Mouse (Mus musculus) ES-E14 (cell line): ENCODE data around the gene Fubp3. TPM values are rescaled to one million over a fixed set of nuclear protein-coding genes. Genes with fewer than 3 reads are reported as not detected.

ENCODE experiments used
- DNase-seq: peaks from one replicate; pipeline ENCODE4 v3.0.0-alpha.2; 2013; ENCODE audit warnings: low read depth, low spot score
- H3K27ac ChIP-seq: 2 replicates; pipeline ENCODE4 v1.5.1; 2012; ENCODE audit warnings: low read depth, mild to moderate bottlenecking, low read length, moderate library complexity, mixed read lengths; ENCODE audit not compliant: poor library complexity, insufficient read depth, severe bottlenecking
- H3K36me3 ChIP-seq: 2 replicates; pipeline ENCODE4 v1.6.1; 2012; ENCODE audit warnings: mild to moderate bottlenecking, low read length, moderate library complexity, mixed read lengths; ENCODE audit not compliant: control insufficient read depth, poor library complexity, insufficient read depth, severe bottlenecking
- H3K4me1 ChIP-seq, 2 experiments: fragments of 150-350 bp in 1 of 2; sonication (generic) in 1 of 2; 2 replicates each; pipeline ENCODE4 v1.6.1; 2012; ENCODE audit warnings: low read length in 2 of 2, mild to moderate bottlenecking in 1 of 2, mixed read lengths in 1 of 2; ENCODE audit not compliant: control insufficient read depth in 2 of 2, insufficient read depth in 2 of 2, poor library complexity in 1 of 2
- H3K4me3 ChIP-seq, 2 experiments: fragments of 150-350 bp in 1 of 2; sonication (generic) in 1 of 2; 2 replicates each; pipeline ENCODE4 v1.5.1; 2012; ENCODE audit warnings: low read length in 2 of 2, low read depth in 1 of 2, mild to moderate bottlenecking in 1 of 2, mixed read lengths in 1 of 2; ENCODE audit not compliant: insufficient read depth in 1 of 2, poor library complexity in 1 of 2, severe bottlenecking in 1 of 2
- H3K9ac ChIP-seq: 2 replicates; pipeline ENCODE4 v1.6.1; 2012; ENCODE audit warnings: low read depth, mild to moderate bottlenecking, low read length, mixed read lengths; ENCODE audit not compliant: poor library complexity, insufficient read depth, severe bottlenecking
- H3K9me3 ChIP-seq: fragments of 150-350 bp; sonication (generic); 2 replicates; pipeline ENCODE4 v1.6.1; 2012; ENCODE audit warnings: low read depth, mild to moderate bottlenecking, low read length; ENCODE audit not compliant: control insufficient read depth, insufficient read depth
- CHD2 ChIP-seq: IDR thresholded peaks from 2 replicates; pipeline ENCODE4 v1.6.1; 2014; ENCODE audit warnings: mild to moderate bottlenecking, low read depth, low read length, inconsistent platforms
- HCFC1 ChIP-seq: IDR thresholded peaks from 2 replicates; pipeline ENCODE4 v1.6.1; 2012; ENCODE audit warnings: low read length, inconsistent platforms, borderline replicate concordance; ENCODE audit not compliant: insufficient read depth
- MAFK ChIP-seq: IDR thresholded peaks from 2 replicates; pipeline ENCODE4 v1.6.1; 2014; ENCODE audit warnings: mild to moderate bottlenecking, low read depth, low read length, inconsistent platforms; ENCODE audit not compliant: insufficient read depth
- ZC3H11A ChIP-seq: IDR thresholded peaks from 2 replicates; pipeline ENCODE4 v1.6.1; 2012; ENCODE audit warnings: low read depth, mild to moderate bottlenecking, inconsistent platforms, low read length, borderline replicate concordance
- ZNF384 ChIP-seq: IDR thresholded peaks from 2 replicates; pipeline ENCODE4 v1.6.1; 2012; ENCODE audit warnings: low read depth, low read length, inconsistent platforms
- in situ Hi-C, 2 experiments: fragments of 600-800 bp; cut with MboI; formaldehyde crosslinking; loops; one replicate each; pipeline ENCODE4 v1.15.1; 2025; ENCODE audit warnings: low sequenced_read_pairs in 2 of 2, inconsistent platforms in 1 of 2; ENCODE audit not compliant: unreplicated experiment in 2 of 2
- total RNA-seq: library from RNA; depleted of rRNA; stranded (reverse); fragments of 300-350 nt; gene quantifications from 2 replicates; pipeline ENCODE4 v1.2.3, GENCODE M21; 2012; rRNA removed

The Fubp3 gene
- total RNA-seq, 1 experiment, result 94.4 TPM

- H3K27ac ChIP-seq, result no peak overlapping the region
- no peak for DNase-seq
- H3K9ac ChIP-seq, result no peak overlapping the region
- TF ChIP-seq HCFC1 (no peak), ZC3H11A (no peak), CHD2 (no peak), MAFK (no peak)
- in situ Hi-C loops, result no loop called here
- H3K9me3 ChIP-seq, result no peaks in the 10 kb centered on the region
- no peak overlapping the region for H3K4me3 ChIP-seq
- H3K4me1 ChIP-seq, result no peaks in the 10 kb centered on the region
- H3K36me3 ChIP-seq, result no peaks in the 10 kb centered on the region
These were observed 90.7 kb downstream of the Fubp3 start for GRCm38 (mm10) chr2:31662939-31663803.

GRCm38 (mm10) chr2:31663804-31664180 lies 91.3 kb downstream of the Fubp3 start:
- no peak for DNase-seq
- no peaks in the 10 kb centered on the region for H3K4me1 ChIP-seq
- H3K27ac ChIP-seq, result no peak overlapping the region
- no peak overlapping the region for H3K9ac ChIP-seq
- H3K36me3 ChIP-seq, result no peaks in the 10 kb centered on the region
- in situ Hi-C loops, result no loop called here
- TF ChIP-seq HCFC1 (no peak), ZC3H11A (no peak), MAFK (no peak), ZNF384 (no peak)
- H3K9me3 ChIP-seq, result no peaks in the 10 kb centered on the region
- no peak overlapping the region for H3K4me3 ChIP-seq

Other genes with a start within 250 kb of the Fubp3 start
- 120 and 154 TPM in 2 replicates for gene Ass1, start 102.4 kb upstream of the Fubp3 start, total RNA-seq
- gene Prdm12, start 67.4 kb downstream of the Fubp3 start, total RNA-seq, result 0.13 TPM in 1 of 2 replicates, not detected in the other
- 103 and 105 TPM in 2 replicates for gene Exosc2, start 98.1 kb downstream of the Fubp3 start, total RNA-seq
- 39.9 and 41.9 TPM in 2 replicates for gene Abl1, start 115.7 kb downstream of the Fubp3 start, total RNA-seq
- 0.05 TPM in 1 of 2 replicates, not detected in the other for gene Qrfp, start 237.9 kb downstream of the Fubp3 start, total RNA-seq